Mouse (Mus musculus) thymus, postnatal 36 days (tissue): ENCODE measurements around the gene Gtf2b.

Experiments used
- DNase-seq, 2 experiments: peaks; one replicate each; pipeline ENCODE4 v3.0.0; 2022; ENCODE audit warnings: mixed read lengths in 2 of 2

Gtf2b gene

DNA sequence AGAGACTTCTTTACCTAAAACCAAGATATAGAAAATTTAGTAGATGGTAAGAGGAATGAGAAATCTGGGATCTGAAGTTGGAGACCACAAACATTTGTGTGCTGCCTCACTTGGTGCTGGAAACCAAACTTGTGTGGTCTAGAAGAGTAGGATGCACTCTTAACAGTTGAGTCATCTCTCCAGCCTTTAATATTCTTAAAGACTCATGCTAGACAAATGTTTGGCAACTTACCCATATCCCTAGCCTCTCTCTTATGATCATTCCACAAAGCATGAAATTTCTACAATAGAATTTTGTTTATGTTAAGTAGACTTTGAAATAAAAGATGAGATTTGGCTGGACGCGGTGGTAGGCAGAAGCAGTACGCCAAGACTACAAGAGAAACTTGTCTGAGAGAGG lies 52.7 kb downstream of the Gtf2b start:
- DNase-seq = no peak

GRCm38 (mm10) chr3:142823606-142824005 lies 58.8 kb downstream of the Gtf2b start:
- no peak for DNase-seq

DNA sequence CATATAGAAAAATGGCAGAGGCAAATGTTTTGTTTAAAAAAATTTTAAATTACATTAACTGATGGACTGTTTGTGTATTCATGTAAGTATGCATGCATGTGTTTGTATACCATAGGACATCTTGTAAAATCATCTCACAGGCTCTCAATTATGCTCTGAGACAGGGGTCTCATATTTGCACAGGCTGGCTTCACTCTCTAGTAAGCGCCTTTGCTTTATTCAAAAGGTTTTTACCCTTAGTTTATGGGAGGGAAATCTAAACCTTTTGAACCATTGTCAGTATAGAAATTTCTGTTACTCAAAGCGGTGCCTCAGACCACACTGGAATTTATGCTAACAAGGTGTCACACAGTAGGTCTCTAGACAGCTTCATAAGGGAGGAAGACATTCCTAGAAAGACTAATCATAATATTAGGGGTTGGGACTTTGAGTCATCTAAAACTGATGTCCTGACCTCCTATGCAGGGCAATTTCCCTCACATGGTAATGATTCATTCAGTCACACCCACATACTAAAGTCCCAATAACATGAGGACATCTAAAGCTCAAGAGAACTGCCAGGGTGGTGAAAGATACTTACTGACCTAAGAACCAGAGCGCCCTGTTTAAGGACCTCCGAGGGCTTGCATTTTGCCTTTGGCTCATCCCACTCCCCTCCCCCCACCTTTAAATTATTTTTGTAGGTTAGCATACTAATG lies 61.8 kb downstream of the Gtf2b start:
- no peak for DNase-seq

DNA sequence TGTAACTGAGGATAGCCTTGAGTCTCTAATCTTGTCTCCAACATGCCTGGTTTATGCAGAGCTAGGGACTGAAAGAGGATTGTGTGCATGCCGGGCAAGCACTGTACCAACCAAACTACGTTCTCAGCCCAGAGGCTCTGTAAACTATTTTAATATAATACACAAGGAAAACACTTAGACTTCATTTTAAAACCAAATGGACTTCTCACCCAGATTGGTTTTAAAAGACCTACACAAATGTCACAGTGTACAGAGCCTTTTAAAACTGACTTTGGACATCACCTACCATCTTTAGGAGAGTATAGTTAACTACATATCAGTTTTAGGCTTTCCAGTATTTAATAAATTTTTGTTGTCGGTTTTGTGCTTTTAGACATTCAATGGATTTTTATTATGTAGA lies 68.1 kb downstream of the Gtf2b start:
- DNase-seq = no peak
